Mouse (Mus musculus): ENCODE data around the gene Nlrp4c.

DNA sequence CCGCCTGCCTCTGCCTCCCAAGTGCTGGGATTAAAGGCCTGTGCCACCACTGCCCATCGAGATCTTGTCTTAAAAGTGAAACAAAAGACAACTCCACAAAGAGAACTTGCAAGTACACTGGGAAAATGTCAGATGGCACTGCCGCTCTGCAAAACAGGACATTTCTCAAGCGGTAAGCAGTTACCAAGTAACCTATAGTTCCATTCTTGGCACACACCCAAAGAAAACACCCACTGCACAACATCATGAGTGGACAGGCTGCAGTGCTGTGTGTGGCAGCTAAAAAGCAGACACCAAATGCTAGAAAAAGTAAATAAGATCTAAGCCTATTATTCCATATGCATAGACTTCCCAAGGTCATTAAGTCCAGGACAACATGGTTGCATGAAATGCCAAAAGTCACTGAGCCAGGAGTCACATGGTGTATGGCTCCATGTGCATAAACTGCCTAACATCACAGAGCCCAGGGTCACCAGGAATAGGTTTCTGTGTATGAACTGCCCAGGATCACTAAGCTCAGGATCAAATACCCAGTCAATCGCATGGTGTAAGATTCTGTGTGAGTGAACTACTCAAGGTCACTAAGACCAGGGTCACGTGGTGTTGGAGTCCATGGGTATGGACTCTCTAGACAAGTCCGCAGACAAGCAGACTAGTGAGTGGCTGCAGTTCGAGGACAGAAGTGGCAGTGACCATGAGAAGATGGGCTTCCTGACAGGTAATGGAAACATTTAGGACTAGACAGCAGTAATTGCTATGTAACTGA lies 100.6 kb downstream of the Nlrp4c start:
- no peak for TF ChIP-seq POLR2A (IDR thresholded peaks at IDR 0.05; ENCODE audit: control insufficient read depth, extremely low read depth, insufficient read depth, low read length, poor library complexity)
- no peak for TF ChIP-seq CTCF (IDR thresholded peaks at IDR 0.05; ENCODE audit: borderline replicate concordance, control insufficient read depth, extremely low read depth, insufficient read depth, low read length, poor library complexity)
